Mouse (Mus musculus): ENCODE measurements around the gene Lcn2.

Gene Lcn2

GRCm38 (mm10) chr2:32407144-32407824 is 19.2 kb upstream of the Lcn2 start:
- Histone ChIP-seq H3K27me3 (ENCODE audit: insufficient read depth, low read length) (no peaks in the 10 kb centered on the region), H3K9me3 (ENCODE audit: low read length) (no peaks in the 10 kb centered on the region), H3K4me1 (replicated peaks; ENCODE audit: low read depth, low read length) (peaks cover 24% of the 10 kb centered on the region), H3K36me3 (ENCODE audit: insufficient read depth, low read length) (peaks cover 8% of the 10 kb centered on the region), H3K4me3 (replicated peaks; ENCODE audit: low read length) (no peak overlapping the region)
- TF ChIP-seq POU5F1 (IDR thresholded peaks at IDR 0.05; ENCODE audit: borderline replicate concordance, low read length) (no peak), CTCF (conservative IDR thresholded peaks at IDR 0.05; ENCODE audit: low read length) (no peak), NANOG (IDR thresholded peaks at IDR 0.05; ENCODE audit: borderline replicate concordance, low read length) (no peak)

- Histone ChIP-seq H3K36me3 (ENCODE audit: insufficient read depth, low read length) (peaks cover 32% of the 10 kb centered on the region), H3K9me3 (ENCODE audit: low read length) (no peaks in the 10 kb centered on the region), H3K4me3 (replicated peaks; ENCODE audit: low read length) (no peak overlapping the region), H3K4me1 (replicated peaks; ENCODE audit: low read depth, low read length) (peaks cover 47% of the 10 kb centered on the region), H3K27me3 (ENCODE audit: insufficient read depth, low read length) (no peaks in the 10 kb centered on the region)
- TF ChIP-seq CTCF (conservative IDR thresholded peaks at IDR 0.05; ENCODE audit: low read length) (peak; percentile 99), NANOG (IDR thresholded peaks at IDR 0.05; ENCODE audit: borderline replicate concordance, low read length) (no peak)
These were observed 16.6 kb upstream of the Lcn2 start for GRCm38 (mm10) chr2:32404663-32405062.

GRCm38 (mm10) chr2:32396695-32397094 is 8.6 kb upstream of the Lcn2 start:
- Histone ChIP-seq H3K4me3 (replicated peaks; ENCODE audit: low read length) (peak overlapping the region; percentile 95), H3K4me1 (replicated peaks; ENCODE audit: low read depth, low read length) (peaks cover 53% of the 10 kb centered on the region), H3K36me3 (ENCODE audit: insufficient read depth, low read length) (peaks cover 26% of the 10 kb centered on the region), H3K9me3 (ENCODE audit: low read length) (peaks cover 10% of the 10 kb centered on the region), H3K27me3 (ENCODE audit: insufficient read depth, low read length) (no peaks in the 10 kb centered on the region)
- TF ChIP-seq NANOG (IDR thresholded peaks at IDR 0.05; ENCODE audit: borderline replicate concordance, low read length) = no peak
- no peak for TF ChIP-seq POU5F1 (IDR thresholded peaks at IDR 0.05; ENCODE audit: borderline replicate concordance, low read length)
- no peak for TF ChIP-seq CTCF (conservative IDR thresholded peaks at IDR 0.05; ENCODE audit: low read length)

GRCm38 (mm10) chr2:32395946-32396621 is 8.0 kb upstream of the Lcn2 start:
- H3K4me1 ChIP-seq (replicated peaks; ENCODE audit: low read depth, low read length) = peaks cover 53% of the 10 kb centered on the region
- H3K4me3 ChIP-seq (replicated peaks; ENCODE audit: low read length) = peak overlapping the region; percentile 95
- no peak for TF ChIP-seq NANOG (IDR thresholded peaks at IDR 0.05; ENCODE audit: borderline replicate concordance, low read length)
- peaks cover 20% of the 10 kb centered on the region for H3K36me3 ChIP-seq (ENCODE audit: insufficient read depth, low read length)
- H3K9me3 ChIP-seq (ENCODE audit: low read length) = peaks cover 10% of the 10 kb centered on the region
- no peaks in the 10 kb centered on the region for H3K27me3 ChIP-seq (ENCODE audit: insufficient read depth, low read length)

- Histone ChIP-seq H3K4me3 (replicated peaks; ENCODE audit: low read length) (peak within 1 kb of the TSS; percentile 95), H3K27me3 (ENCODE audit: insufficient read depth, low read length) (no peaks in the 10 kb centered on the region), H3K4me1 (replicated peaks; ENCODE audit: low read depth, low read length) (peaks cover 53% of the 10 kb centered on the region), H3K9me3 (ENCODE audit: low read length) (peaks cover 10% of the 10 kb centered on the region), H3K36me3 (ENCODE audit: insufficient read depth, low read length) (peaks cover 15% of the 10 kb centered on the region)
- TF ChIP-seq POU5F1 (IDR thresholded peaks at IDR 0.05; ENCODE audit: borderline replicate concordance, low read length) = no peak
- no peak for TF ChIP-seq NANOG (IDR thresholded peaks at IDR 0.05; ENCODE audit: borderline replicate concordance, low read length)
- TF ChIP-seq CTCF (conservative IDR thresholded peaks at IDR 0.05; ENCODE audit: low read length) = no peak
These were observed 7.5 kb upstream of the Lcn2 start, which contains the start of gene Ptges2 for GRCm38 (mm10) chr2:32395484-32395945. Ptges2 (plus strand) TSS chr2:32395896.

- no peak for TF ChIP-seq CTCF (conservative IDR thresholded peaks at IDR 0.05; ENCODE audit: low read length)
- Histone ChIP-seq H3K27me3 (ENCODE audit: insufficient read depth, low read length) (no peaks in the 10 kb centered on the region), H3K36me3 (ENCODE audit: insufficient read depth, low read length) (peaks cover 11% of the 10 kb centered on the region), H3K4me1 (replicated peaks; ENCODE audit: low read depth, low read length) (peaks cover 53% of the 10 kb centered on the region), H3K4me3 (replicated peaks; ENCODE audit: low read length) (peak overlapping the region; percentile 95), H3K9me3 (ENCODE audit: low read length) (peaks cover 10% of the 10 kb centered on the region)
These were observed 6.9 kb upstream of the Lcn2 start for GRCm38 (mm10) chr2:32394973-32395372.

- H3K36me3 ChIP-seq (ENCODE audit: insufficient read depth, low read length) = no peaks in the 10 kb centered on the region
- no peak for TF ChIP-seq CTCF (conservative IDR thresholded peaks at IDR 0.05; ENCODE audit: low read length)
- peaks cover 5% of the 10 kb centered on the region for H3K27me3 ChIP-seq (ENCODE audit: insufficient read depth, low read length)
- no peak overlapping the region for H3K4me3 ChIP-seq (replicated peaks; ENCODE audit: low read length)
- peaks cover 37% of the 10 kb centered on the region for H3K4me1 ChIP-seq (replicated peaks; ENCODE audit: low read depth, low read length)
- H3K9me3 ChIP-seq (ENCODE audit: low read length) = peaks cover 10% of the 10 kb centered on the region
These were observed 4.0 kb upstream of the Lcn2 start for GRCm38 (mm10) chr2:32392063-32392462.

- peaks cover 33% of the 10 kb centered on the region for H3K4me1 ChIP-seq (replicated peaks; ENCODE audit: low read depth, low read length)
- no peak for TF ChIP-seq CTCF (conservative IDR thresholded peaks at IDR 0.05; ENCODE audit: low read length)
- TF ChIP-seq POU5F1 (IDR thresholded peaks at IDR 0.05; ENCODE audit: borderline replicate concordance, low read length) = no peak
- no peak for TF ChIP-seq NANOG (IDR thresholded peaks at IDR 0.05; ENCODE audit: borderline replicate concordance, low read length)
- no peaks in the 10 kb centered on the region for H3K36me3 ChIP-seq (ENCODE audit: insufficient read depth, low read length)
- peaks cover 14% of the 10 kb centered on the region for H3K9me3 ChIP-seq (ENCODE audit: low read length)
- H3K27me3 ChIP-seq (ENCODE audit: insufficient read depth, low read length) = peaks cover 11% of the 10 kb centered on the region
- H3K4me3 ChIP-seq (replicated peaks; ENCODE audit: low read length) = peak overlapping the region; percentile 48
These were observed 2.8 kb upstream of the Lcn2 start for GRCm38 (mm10) chr2:32390871-32391270.

- peaks cover 26% of the 10 kb centered on the region for H3K4me1 ChIP-seq (replicated peaks; ENCODE audit: low read depth, low read length)
- TF ChIP-seq NANOG (IDR thresholded peaks at IDR 0.05; ENCODE audit: borderline replicate concordance, low read length) (no peak), POU5F1 (IDR thresholded peaks at IDR 0.05; ENCODE audit: borderline replicate concordance, low read length) (no peak), CTCF (conservative IDR thresholded peaks at IDR 0.05; ENCODE audit: low read length) (no peak)
- H3K27me3 ChIP-seq (ENCODE audit: insufficient read depth, low read length) = peaks cover 22% of the 10 kb centered on the region
- H3K9me3 ChIP-seq (ENCODE audit: low read length) = peaks cover 17% of the 10 kb centered on the region
- no peaks in the 10 kb centered on the region for H3K36me3 ChIP-seq (ENCODE audit: insufficient read depth, low read length)
- H3K4me3 ChIP-seq (replicated peaks; ENCODE audit: low read length) = no peak overlapping the region
These were observed 1.1 kb upstream of the Lcn2 start for GRCm38 (mm10) chr2:32389157-32389556.
